Mouse (Mus musculus) neural tube, embryonic 13.5 days (tissue): ENCODE measurements at regions not wholly inside any gene's neighbourhood (a gene's known extent, or its start where the extent isn't known, plus 50 kb on each side); places are given as distances from the start of the nearest gene placed in this dataset.

ENCODE experiments used
- ATAC-seq: fragments of 200-750 bp; cut with Nextera tagmentation; 2 replicates; pipeline ENCODE4 v1.8.0; 2017; ENCODE audit warnings: low read depth, mild to moderate bottlenecking, moderate TSS enrichment, moderate library complexity
- H3K27ac ChIP-seq: fragments of 300-500 bp; sonication (generic); replicated peaks from 2 replicates; pipeline ENCODE4 v1.5.1; 2015; ENCODE audit warnings: moderate library complexity, mild to moderate bottlenecking, inconsistent platforms
- H3K27me3 ChIP-seq: fragments of 300-500 bp; sonication (generic); 2 replicates; pipeline ENCODE4 v1.6.1; 2015; ENCODE audit warnings: mild to moderate bottlenecking, inconsistent platforms
- H3K36me3 ChIP-seq: fragments of 300-500 bp; sonication (generic); 2 replicates; pipeline ENCODE4 v1.6.1; 2015; ENCODE audit warnings: mild to moderate bottlenecking, inconsistent platforms
- H3K4me1 ChIP-seq: fragments of 300-500 bp; sonication (generic); replicated peaks from 2 replicates; pipeline ENCODE4 v1.6.1; 2015; ENCODE audit warnings: inconsistent platforms
- H3K4me2 ChIP-seq: fragments of 300-500 bp; sonication (generic); 2 replicates; pipeline ENCODE4 v1.6.1; 2015; ENCODE audit warnings: inconsistent platforms, mild to moderate bottlenecking, moderate library complexity
- H3K4me3 ChIP-seq: fragments of 300-500 bp; sonication (generic); 2 replicates; pipeline ENCODE4 v1.5.1; 2015; ENCODE audit warnings: mild to moderate bottlenecking, inconsistent platforms
- H3K9ac ChIP-seq: fragments of 300-500 bp; sonication (generic); 2 replicates; pipeline ENCODE4 v1.6.1; 2015; ENCODE audit warnings: moderate library complexity, mild to moderate bottlenecking, inconsistent platforms
- H3K9me3 ChIP-seq: fragments of 300-500 bp; sonication (generic); 2 replicates; pipeline ENCODE4 v1.6.1; 2016; ENCODE audit warnings: inconsistent platforms
- WGBS: fragments of 180-500 bp; shearing (Covaris S2); methylation state at CpG from one replicate; pipeline ENCODE4 v1.1.7; 2015; 5-methylcytosine and 5-hydroxymethylcytosine counted together

- Histone ChIP-seq H3K4me2 (no peak overlapping the region), H3K27ac (peak overlapping the region; percentile 11; the same call in 1 of the 2 replicates), H3K27me3 (no peaks in the 10 kb centered on the region), H3K36me3 (no peaks in the 10 kb centered on the region), H3K4me1 (peaks cover 14% of the 10 kb centered on the region; the same call in 1 of the 2 replicates), H3K4me3 (no peak overlapping the region), H3K9me3 (no peaks in the 10 kb centered on the region), H3K9ac (no peak overlapping the region)
- ATAC-seq, result peak; percentile 32; the same call in 1 of the 2 replicates
- 41% methylated on average over 4 of the region's 4 CpGs for WGBS
Measured at GRCm38 (mm10) chr9:101807249-101807648, 54.4 kb upstream of the 9630041A04Rik start.

- 78% methylated on average over 1 of the region's 1 CpGs for WGBS
- Histone ChIP-seq H3K4me3 (no peak overlapping the region), H3K4me2 (no peak overlapping the region)
Measured at GRCm38 (mm10) chr9:101796718-101797117, 64.9 kb upstream of the 9630041A04Rik start.

GRCm38 (mm10) chr9:101796063-101796462 lies 65.6 kb upstream of the 9630041A04Rik start:
- Histone ChIP-seq H3K36me3 (no peaks in the 10 kb centered on the region), H3K4me2 (no peak overlapping the region), H3K27me3 (no peaks in the 10 kb centered on the region), H3K9me3 (no peaks in the 10 kb centered on the region), H3K9ac (no peak overlapping the region), H3K4me3 (no peak overlapping the region), H3K27ac (no peak overlapping the region), H3K4me1 (no peaks in the 10 kb centered on the region)
- ATAC-seq, result no peak
- WGBS, result 75% methylated on average over 4 of the region's 4 CpGs

More at GRCm38 (mm10) chr9:101796718-101797117, 64.9 kb upstream of the 9630041A04Rik start:
- Histone ChIP-seq H3K9ac (no peak overlapping the region), H3K27me3 (no peaks in the 10 kb centered on the region), H3K9me3 (no peaks in the 10 kb centered on the region), H3K4me1 (no peaks in the 10 kb centered on the region), H3K36me3 (no peaks in the 10 kb centered on the region), H3K27ac (no peak overlapping the region)
- ATAC-seq, result no peak

GRCm38 (mm10) chr9:101795436-101795835 lies 66.2 kb upstream of the 9630041A04Rik start:
- no peaks in the 10 kb centered on the region for H3K4me1 ChIP-seq
- H3K27ac ChIP-seq, result no peak overlapping the region
- H3K36me3 ChIP-seq, result no peaks in the 10 kb centered on the region
- 75% methylated on average over 2 of the region's 2 CpGs for WGBS
- H3K9ac ChIP-seq, result no peak overlapping the region
- H3K27me3 ChIP-seq, result no peaks in the 10 kb centered on the region
- no peaks in the 10 kb centered on the region for H3K9me3 ChIP-seq
- H3K4me2 ChIP-seq, result no peak overlapping the region
- no peak overlapping the region for H3K4me3 ChIP-seq
- no peak for ATAC-seq

- Histone ChIP-seq H3K4me2 (no peak overlapping the region), H3K4me3 (no peak overlapping the region), H3K27ac (no peak overlapping the region), H3K36me3 (no peaks in the 10 kb centered on the region), H3K9me3 (no peaks in the 10 kb centered on the region), H3K9ac (no peak overlapping the region), H3K4me1 (no peaks in the 10 kb centered on the region), H3K27me3 (no peaks in the 10 kb centered on the region)
- ATAC-seq, result no peak
- WGBS, result 73% methylated on average over 1 of the region's 1 CpGs
Measured at GRCm38 (mm10) chr9:101790936-101791335, 70.7 kb upstream of the 9630041A04Rik start.

- Histone ChIP-seq H3K4me3 (no peak overlapping the region), H3K27ac (no peak overlapping the region), H3K4me2 (0 out of 2 replicates have a peak overlapping the region, but pooled peaks have one; percentile 2), H3K27me3 (no peaks in the 10 kb centered on the region), H3K36me3 (no peaks in the 10 kb centered on the region), H3K9me3 (no peaks in the 10 kb centered on the region), H3K9ac (no peak overlapping the region), H3K4me1 (peaks cover 5% of the 10 kb centered on the region; the same call in 1 of the 2 replicates)
- ATAC-seq, result no peak
- 46% methylated on average over 10 of the region's 10 CpGs for WGBS
Measured at GRCm38 (mm10) chr9:101740949-101741605, 120.6 kb upstream of the 9630041A04Rik start.

GRCm38 (mm10) chr9:101739322-101739721 lies 122.3 kb upstream of the 9630041A04Rik start:
- H3K27me3 ChIP-seq, result no peaks in the 10 kb centered on the region
- H3K27ac ChIP-seq, result no peak overlapping the region
- H3K36me3 ChIP-seq, result no peaks in the 10 kb centered on the region
- peaks cover 12% of the 10 kb centered on the region for H3K4me1 ChIP-seq
- no peak overlapping the region for H3K9ac ChIP-seq
- H3K4me2 ChIP-seq, result no peak overlapping the region
- WGBS, result 82% methylated on average over 10 of the region's 10 CpGs
- no peak overlapping the region for H3K4me3 ChIP-seq
- H3K9me3 ChIP-seq, result no peaks in the 10 kb centered on the region
- no peak for ATAC-seq

- Histone ChIP-seq H3K36me3 (no peaks in the 10 kb centered on the region), H3K4me1 (peaks cover 28% of the 10 kb centered on the region), H3K27me3 (no peaks in the 10 kb centered on the region), H3K4me3 (no peak overlapping the region), H3K27ac (no peak overlapping the region), H3K4me2 (0 out of 2 replicates have a peak overlapping the region, but pooled peaks have one; percentile 33), H3K9me3 (no peaks in the 10 kb centered on the region), H3K9ac (no peak overlapping the region)
- WGBS, result 23% methylated on average over 8 of the region's 8 CpGs
- peak; percentile 72 for ATAC-seq
Measured at GRCm38 (mm10) chr9:101734271-101734670, 127.4 kb upstream of the 9630041A04Rik start.

GRCm38 (mm10) chr9:101733611-101734225 lies 127.9 kb upstream of the 9630041A04Rik start:
- no peak overlapping the region for H3K4me3 ChIP-seq
- 16% methylated on average over 13 of the region's 14 CpGs for WGBS
- H3K36me3 ChIP-seq, result no peaks in the 10 kb centered on the region
- peaks cover 28% of the 10 kb centered on the region for H3K4me1 ChIP-seq
- no peaks in the 10 kb centered on the region for H3K27me3 ChIP-seq
- no peak overlapping the region for H3K27ac ChIP-seq
- H3K4me2 ChIP-seq, result peak overlapping the region; percentile 33; the same call in 1 of the 2 replicates
- peak; percentile 65 for ATAC-seq
- H3K9ac ChIP-seq, result no peak overlapping the region; the same call in 1 of the 2 replicates
- H3K9me3 ChIP-seq, result no peaks in the 10 kb centered on the region

GRCm38 (mm10) chr9:101730136-101730535 lies 131.5 kb upstream of the 9630041A04Rik start:
- Histone ChIP-seq H3K4me2 (no peak overlapping the region), H3K4me1 (peaks cover 28% of the 10 kb centered on the region), H3K9me3 (no peaks in the 10 kb centered on the region), H3K36me3 (no peaks in the 10 kb centered on the region), H3K27ac (no peak overlapping the region), H3K27me3 (no peaks in the 10 kb centered on the region), H3K4me3 (no peak overlapping the region), H3K9ac (no peak overlapping the region)
- no peak for ATAC-seq
- 8% methylated on average over 3 of the region's 3 CpGs for whole genome bisulfite sequencing

- 18% methylated on average over 2 of the region's 2 CpGs for WGBS
- Histone ChIP-seq H3K4me3 (no peak overlapping the region), H3K9me3 (no peaks in the 10 kb centered on the region; the same call in 1 of the 2 replicates), H3K4me2 (no peak overlapping the region), H3K36me3 (no peaks in the 10 kb centered on the region), H3K27me3 (no peaks in the 10 kb centered on the region), H3K9ac (no peak overlapping the region), H3K27ac (peak overlapping the region; percentile 56; the same call in 1 of the 2 replicates), H3K4me1 (peaks cover 15% of the 10 kb centered on the region)
- ATAC-seq, result peak; percentile 78
Measured at GRCm38 (mm10) chr9:101717911-101718310, 143.7 kb upstream of the 9630041A04Rik start.

GRCm38 (mm10) chr9:101716326-101716725 lies 145.3 kb upstream of the 9630041A04Rik start:
- 76% methylated on average over 5 of the region's 5 CpGs for WGBS
- H3K4me3 ChIP-seq, result no peak overlapping the region

More at GRCm38 (mm10) chr9:101716326-101716725, 145.3 kb upstream of the 9630041A04Rik start:
- Histone ChIP-seq H3K9me3 (no peaks in the 10 kb centered on the region; the same call in 1 of the 2 replicates), H3K36me3 (no peaks in the 10 kb centered on the region), H3K4me2 (no peak overlapping the region), H3K9ac (no peak overlapping the region), H3K27ac (no peak overlapping the region), H3K4me1 (peaks cover 15% of the 10 kb centered on the region), H3K27me3 (no peaks in the 10 kb centered on the region)
- no peak for ATAC-seq
